In the genomic region with DNA sequence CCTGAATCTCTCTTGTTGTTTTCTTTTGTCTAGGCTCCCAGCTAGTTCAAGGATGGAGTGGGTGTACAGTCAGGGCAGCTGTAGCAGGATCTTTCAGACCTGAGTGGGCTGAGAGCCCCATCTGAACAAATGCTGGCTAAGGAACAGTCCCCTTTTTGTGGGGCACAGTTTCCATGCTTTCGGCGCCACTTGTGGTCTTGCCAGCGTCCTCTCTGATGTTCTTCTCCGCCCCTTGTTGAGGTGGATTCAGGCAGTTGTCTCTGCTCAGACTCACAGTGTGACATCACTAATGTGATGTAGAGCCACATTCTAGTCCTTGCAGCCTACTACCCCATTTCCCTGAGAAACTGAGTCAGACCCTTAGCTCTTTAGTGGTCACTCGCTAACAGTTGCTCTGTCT, we compare ENCODE assay signal across 21 mouse cellular contexts. TPM values are rescaled to one million over a fixed set of nuclear protein-coding genes. Genes with fewer than 3 reads are reported as not detected.
A peak's percentile ranks its signal among the peaks of the same experiment; 100 is the strongest.
DNase-seq lines count a peak whose midpoint lies in the region; ATAC-seq and TF ChIP-seq lines count a peak whose summit lies in the region.
"Had no signal": no experiment of that assay in that cellular context is flagged by ENCODE, and none has a peak within 500 bp of the region (broad histone marks: within the 10 kb centered on the region; RNA-seq: fewer than 3 reads in every experiment).

No protein-coding gene starts in this region.

- peaks cover 62% of the 10 kb centered on the region for H3K36me3 ChIP-seq in hindbrain, embryonic 14.5 days (replicated peaks; ENCODE audit: control insufficient read depth, insufficient read depth)
- peaks cover 22% of the 10 kb centered on the region for H3K36me3 ChIP-seq in hindbrain, embryonic 16.5 days (ENCODE audit: control insufficient read depth, insufficient read depth, low read length)

- H3K4me2 ChIP-seq in hindbrain, embryonic 14.5 days (replicated peaks), result no peak overlapping the region
- H3K4me2 ChIP-seq in hindbrain, embryonic 16.5 days (ENCODE audit: low read length), result no peak overlapping the region
- H3K4me2 ChIP-seq: neural tube, embryonic 12.5 days had no signal

- no peaks in the 10 kb centered on the region for H3K9me3 ChIP-seq in hindbrain, embryonic 14.5 days (ENCODE audit: control insufficient read depth, low read length)
- H3K9me3 ChIP-seq in hindbrain, embryonic 16.5 days (ENCODE audit: control insufficient read depth, low read length), result no peaks in the 10 kb centered on the region
- H3K9me3 ChIP-seq: neural tube, embryonic 12.5 days had no signal

- intact Hi-C loops in left cerebral cortex, postnatal 4 days (cut with DNase I), result no loop called here

- peak; percentile 16 for ATAC-seq in CD4-positive, CD25-positive, alpha-beta regulatory T cell, adult 4 months
- ATAC-seq in inflammation-experienced regulatory T-cells, adult 6 months, result peak; percentile 18
- ATAC-seq in hindbrain, embryonic 14.5 days (ENCODE audit: low FRiP score), result no peak
- no peak for ATAC-seq in hindbrain, embryonic 16.5 days
- ATAC-seq: forebrain, postnatal 0 days; hindbrain, postnatal 0 days had no signal

- H3K4me1 ChIP-seq in hindbrain, embryonic 14.5 days (replicated peaks; ENCODE audit: control insufficient read depth, insufficient read depth, low read length), result no peaks in the 10 kb centered on the region
- peaks cover 8% of the 10 kb centered on the region for H3K4me1 ChIP-seq in hindbrain, embryonic 16.5 days (ENCODE audit: control insufficient read depth, insufficient read depth, low read depth, low read length)
- H3K4me1 ChIP-seq: neural tube, embryonic 12.5 days had no signal

- TF ChIP-seq CTCF in layer of hippocampus, adult 2 months (conservative IDR thresholded peaks at IDR 0.05), result no peak

- no peaks in the 10 kb centered on the region for H3K27me3 ChIP-seq in hindbrain, embryonic 14.5 days (ENCODE audit: control insufficient read depth, insufficient read depth, low read length)
- H3K27me3 ChIP-seq in hindbrain, embryonic 16.5 days (replicated peaks; ENCODE audit: control insufficient read depth, insufficient read depth, low read length), result no peaks in the 10 kb centered on the region
- H3K27me3 ChIP-seq: neural tube, embryonic 12.5 days had no signal

- no peak overlapping the region for H3K9ac ChIP-seq in hindbrain, embryonic 14.5 days
- H3K9ac ChIP-seq in hindbrain, embryonic 16.5 days (ENCODE audit: low read depth, low read length), result no peak overlapping the region
- H3K9ac ChIP-seq: forebrain, postnatal 0 days; liver, embryonic 14.5 days; neural tube, embryonic 12.5 days had no signal

- no peak overlapping the region for H3K4me3 ChIP-seq in layer of hippocampus, adult 2 months
- H3K4me3 ChIP-seq in hindbrain, embryonic 14.5 days (replicated peaks; ENCODE audit: low read length), result no peak overlapping the region
- H3K4me3 ChIP-seq in hindbrain, embryonic 16.5 days (ENCODE audit: low read length), result no peak overlapping the region
- H3K4me3 ChIP-seq: neural tube, embryonic 12.5 days had no signal

- WGBS in hindbrain, embryonic 14.5 days, result 96% methylated on average over 5 of the region's 5 CpGs
- 94% methylated on average over 5 of the region's 5 CpGs for WGBS in hindbrain, embryonic 16.5 days

- DNase-seq in layer of hippocampus, adult 2 months (ENCODE audit: low spot score in 2 of 2), result no peak
- DNase-seq in layer of hippocampus, adult 9-10 months (ENCODE audit: low spot score), result no peak
- DNase-seq in CD4-positive helper T cell, adult 2 months (ENCODE audit: low read depth, low spot score), result peak; percentile 58
- no peak for DNase-seq in hindbrain, embryonic 14.5 days (ENCODE audit: low spot score)
- no peak for DNase-seq in left cerebral cortex, postnatal 4 days
- DNase-seq: adrenal gland, postnatal 10 days; cerebellum, adult 18-20 months; cerebellum, postnatal 36 days; forebrain, postnatal 0 days; gastrocnemius, postnatal 10 days; kidney, adult 9 months; layer of hippocampus, postnatal 36 days; lung, postnatal 14 days; right cerebral cortex, postnatal 14 days; thymus, adult 18-20 months had no signal

- peak overlapping the region; percentile 4; the same call in 1 of the 2 replicates for H3K27ac ChIP-seq in layer of hippocampus, adult 2 months
- H3K27ac ChIP-seq in hindbrain, embryonic 14.5 days, result no peak overlapping the region
- H3K27ac ChIP-seq in hindbrain, embryonic 16.5 days (ENCODE audit: low read depth, low read length), result no peak overlapping the region
- H3K27ac ChIP-seq: hindbrain, postnatal 0 days; liver, embryonic 14.5 days; neural tube, embryonic 12.5 days had no signal

RNA-seq across cellular contexts. Expression of a gene that starts 15.5 kb away (rescaled TPM):
- 100 to 1,000 TPM; 103 to 108 TPM for total RNA-seq in layer of hippocampus, adult 2 months (2021)
- 10 to 100 TPM; 56.4 to 66.8 TPM for polyA plus RNA-seq in CD4-positive, CD25-positive, alpha-beta regulatory T cell, adult 4 months (2017; shearing (Covaris generic))
- polyA plus RNA-seq in inflammation-experienced regulatory T-cells, adult 6 months (2017; shearing (Covaris generic)), result 10 to 100 TPM; 40.1 to 81.0 (median 60.7) TPM
- polyA plus RNA-seq in hindbrain, embryonic 14.5 days (2014; fragmentation: Nextera tagmentation; extraction: Ambion mirVana), result 56.3 and 62.8 TPM in 2 replicates
- 100 to 1,000 TPM; 176 to 190 TPM for total RNA-seq in left cerebral cortex, postnatal 4 days (2021)
- polyA plus RNA-seq in hindbrain, embryonic 16.5 days (2015; fragmentation: Nextera tagmentation; extraction: Ambion mirVana), result 41.5 and 54.8 TPM in 2 replicates

Comparison
In these comparisons a context has a peak if more than half of its experiments do, and no peak if none do; other contexts are left out.
1. ATAC-seq: peak in CD4-positive, CD25-positive, alpha-beta regulatory T cell, adult 4 months (single experiment) and inflammation-experienced regulatory T-cells, adult 6 months (single experiment); none in hindbrain, embryonic 14.5 days (single experiment) and hindbrain, embryonic 16.5 days (single experiment).